Mouse (Mus musculus) neural tube, embryonic 14.5 days (tissue): ENCODE data around the gene Rab3d. TPM values are rescaled to one million over a fixed set of nuclear protein-coding genes. Genes with fewer than 3 reads are reported as not detected.

Experiments
- ATAC-seq: fragments of 200-750 bp; cut with Nextera tagmentation; 2 replicates; pipeline ENCODE4 v1.8.0; 2017; ENCODE audit warnings: low read depth, mild to moderate bottlenecking, moderate TSS enrichment, moderate library complexity
- H3K27ac ChIP-seq: fragments of 300-500 bp; sonication (generic); 2 replicates; pipeline ENCODE4 v1.5.1; 2014; ENCODE audit warnings: low read depth, mild to moderate bottlenecking, control low read depth, low read length, moderate library complexity, mixed read lengths
- H3K27me3 ChIP-seq: fragments of 300-500 bp; sonication (generic); 2 replicates; pipeline ENCODE4 v1.6.1; 2014; ENCODE audit warnings: low read length; ENCODE audit not compliant: control insufficient read depth, insufficient read depth
- H3K36me3 ChIP-seq: fragments of 300-500 bp; sonication (generic); 2 replicates; pipeline ENCODE4 v1.6.1; 2014; ENCODE audit warnings: low read length, mixed read lengths; ENCODE audit not compliant: control insufficient read depth, insufficient read depth
- H3K4me1 ChIP-seq: fragments of 300-500 bp; sonication (generic); 2 replicates; pipeline ENCODE4 v1.6.1; 2014; ENCODE audit warnings: low read length; ENCODE audit not compliant: control insufficient read depth, insufficient read depth
- H3K4me2 ChIP-seq: fragments of 300-500 bp; sonication (generic); 2 replicates; pipeline ENCODE4 v1.6.1; 2014; ENCODE audit warnings: mild to moderate bottlenecking, low read depth, low read length, control low read depth
- H3K4me3 ChIP-seq: fragments of 300-500 bp; sonication (generic); 2 replicates; pipeline ENCODE4 v1.5.1; 2014; ENCODE audit warnings: low read depth, low read length, control low read depth, mixed read lengths
- H3K9ac ChIP-seq: fragments of 300-500 bp; sonication (generic); replicated peaks from 2 replicates; pipeline ENCODE4 v1.6.1; 2014; ENCODE audit warnings: low read depth, mild to moderate bottlenecking, control low read depth, low read length, mixed read lengths
- H3K9me3 ChIP-seq: fragments of 300-500 bp; sonication (generic); 2 replicates; pipeline ENCODE4 v1.6.1; 2016; ENCODE audit warnings: low read length; ENCODE audit not compliant: control insufficient read depth
- WGBS: fragments of 180-500 bp; shearing (Covaris S2); extraction: QIAGEN DNeasy Blood & Tissue Kit; methylation state at CpG from one replicate; pipeline ENCODE4 v1.1.7; 2014; 5-methylcytosine and 5-hydroxymethylcytosine counted together
- polyA plus RNA-seq: library from polyadenylated mRNA; unstranded; fragments of >200 nt; fragmentation: Nextera tagmentation; extraction: Ambion mirVana; gene quantifications from 2 replicates; pipeline ENCODE4 v1.2.1, GENCODE M21; 2014

Rab3d gene
- polyA plus RNA-seq: 12.0 and 21.4 TPM in 2 replicates

DNA sequence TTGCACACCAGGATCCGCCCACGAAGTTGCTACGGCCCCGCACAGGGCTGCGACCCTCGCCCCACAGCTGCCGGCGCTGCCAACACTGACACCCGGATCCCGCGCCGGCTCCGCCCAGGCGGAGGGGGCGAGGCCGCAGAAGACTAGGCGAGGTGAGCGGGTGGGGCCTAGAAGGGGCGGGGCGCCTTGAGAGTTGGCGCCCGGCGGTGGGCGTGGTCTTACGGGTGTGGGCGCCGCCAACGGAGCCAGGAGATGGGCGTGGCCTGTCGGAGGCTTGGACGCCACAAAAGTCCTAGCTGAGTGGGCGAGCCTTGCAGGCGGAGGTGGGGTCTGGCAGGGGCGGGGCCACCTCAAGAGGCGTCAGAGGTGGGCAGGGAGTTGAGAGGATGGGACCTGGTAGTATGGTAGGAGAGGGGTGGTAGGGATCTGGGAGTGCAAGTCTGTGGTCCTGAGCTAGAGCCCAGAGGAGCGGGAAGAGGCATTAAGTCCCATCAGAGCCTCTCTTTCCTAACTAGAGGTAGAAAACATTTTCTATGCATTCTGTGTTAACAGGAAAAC lies at the start of gene Rab3d:
Rab3d (minus strand) TSS at position 158 of the 558 bp plus-strand sequence.
- H3K36me3 ChIP-seq: no peaks in the 10 kb centered on the region
- peak within 1 kb of the TSS; percentile 64 for H3K4me3 ChIP-seq
- H3K4me2 ChIP-seq: peak within 1 kb of the TSS; percentile 73
- peak within 1 kb of the TSS; percentile 57; the same call in 1 of the 2 replicates for H3K27ac ChIP-seq
- peak within 1 kb of the TSS; percentile 66 for H3K9ac ChIP-seq
- no peaks in the 10 kb centered on the region for H3K4me1 ChIP-seq
- under 1% methylated on average over 36 of the region's 36 CpGs for WGBS
- H3K9me3 ChIP-seq: no peaks in the 10 kb centered on the region
- peak; percentile 93 for ATAC-seq
- no peaks in the 10 kb centered on the region for H3K27me3 ChIP-seq

DNA sequence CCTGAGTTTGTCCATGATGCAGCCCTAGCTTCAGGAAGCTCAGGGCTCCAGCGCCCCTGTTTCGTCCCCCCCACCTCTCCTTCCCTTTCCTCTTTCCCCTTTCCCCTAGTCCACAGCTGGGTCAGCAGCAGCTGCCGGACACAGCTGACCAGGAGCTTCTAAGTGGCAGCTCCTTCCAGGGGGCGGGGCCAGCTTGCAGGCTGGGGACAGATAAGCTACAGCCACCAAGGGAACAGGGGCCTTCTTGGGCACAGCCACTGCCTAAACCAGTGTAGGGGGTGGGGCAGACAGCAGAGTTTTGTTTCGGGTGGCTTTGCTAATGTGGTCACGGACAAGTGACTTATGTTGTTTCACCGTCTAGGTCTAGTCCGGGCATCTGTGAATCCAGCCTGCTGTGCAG lies 45.4 kb upstream of the Rab3d start, which contains the start of gene Epor:
Epor (minus strand) TSS at position 90 of the 400 bp plus-strand sequence.
- Histone ChIP-seq H3K27me3 (peaks cover 33% of the 10 kb centered on the region), H3K4me3 (peak within 1 kb of the TSS; percentile 30), H3K4me2 (peak within 1 kb of the TSS; percentile 63), H3K36me3 (no peaks in the 10 kb centered on the region), H3K27ac (no peak within 1 kb of the TSS), H3K9ac (peak within 1 kb of the TSS; percentile 11), H3K4me1 (peaks cover 19% of the 10 kb centered on the region), H3K9me3 (no peaks in the 10 kb centered on the region)
- 21% methylated on average over 8 of the region's 8 CpGs for WGBS
- no peak for ATAC-seq

DNA sequence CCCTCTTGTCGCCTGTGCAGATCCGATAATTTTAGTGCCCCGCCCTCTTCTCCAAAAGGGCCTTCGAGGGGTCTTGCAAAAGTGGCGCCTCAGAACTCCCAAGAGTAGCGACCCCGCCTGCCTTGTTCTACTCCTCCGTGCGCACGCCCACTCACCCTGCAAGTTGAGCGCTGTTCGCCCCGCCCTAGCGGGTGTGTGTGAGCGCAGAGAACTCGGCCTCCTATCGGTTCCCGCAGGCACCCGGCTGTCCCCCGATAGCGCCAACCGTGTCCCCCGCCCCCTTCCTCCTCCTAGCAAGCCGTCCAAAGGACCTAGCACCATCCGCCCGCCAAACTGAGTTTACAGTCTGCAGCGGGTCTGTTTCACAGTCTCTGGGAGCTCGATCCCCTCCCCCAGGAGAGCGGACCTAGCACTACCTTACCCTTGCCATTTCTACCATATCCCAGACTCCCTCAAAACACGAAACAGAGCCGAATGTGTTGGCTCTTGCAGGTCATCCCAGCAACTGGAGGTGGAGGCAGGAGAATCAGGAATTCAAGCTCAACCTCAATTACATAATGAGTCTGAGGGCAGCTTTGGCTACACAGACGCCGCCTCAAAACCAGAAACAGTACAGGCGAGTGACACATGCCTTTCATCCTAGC lies 44.5 kb upstream of the Rab3d start:
- WGBS: 4% methylated on average over 34 of the region's 34 CpGs
- peak overlapping the region; percentile 30 for H3K4me3 ChIP-seq
- H3K9me3 ChIP-seq: no peaks in the 10 kb centered on the region
- H3K4me1 ChIP-seq: peaks cover 19% of the 10 kb centered on the region
- peak overlapping the region; percentile 11; the same call in 1 of the 2 replicates for H3K9ac ChIP-seq
- no peak overlapping the region for H3K27ac ChIP-seq
- peak overlapping the region; percentile 63 for H3K4me2 ChIP-seq
- peaks cover 33% of the 10 kb centered on the region for H3K27me3 ChIP-seq
- H3K36me3 ChIP-seq: no peaks in the 10 kb centered on the region
- peak; percentile 66 for ATAC-seq

DNA sequence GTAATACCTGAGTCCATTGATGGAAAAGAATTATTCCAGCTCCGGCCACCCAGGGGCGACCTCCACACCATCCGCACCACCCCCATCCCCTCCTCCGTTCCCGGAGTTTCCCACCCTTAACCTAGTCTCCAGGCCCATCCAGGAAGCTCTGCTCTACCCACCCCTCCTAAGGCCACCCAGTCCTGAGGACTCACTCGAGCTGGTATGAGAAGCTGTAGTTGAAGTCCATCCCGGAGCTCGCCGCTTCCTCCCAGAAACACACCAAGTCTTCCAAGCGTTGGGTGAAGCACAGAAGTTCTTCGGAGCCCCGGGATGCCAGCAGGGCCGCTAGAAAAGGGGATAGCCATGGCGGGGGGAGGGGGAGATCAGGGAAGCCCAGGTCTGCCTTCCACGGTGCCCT lies 44.0 kb upstream of the Rab3d start:
- H3K27me3 ChIP-seq: peaks cover 33% of the 10 kb centered on the region

DNA sequence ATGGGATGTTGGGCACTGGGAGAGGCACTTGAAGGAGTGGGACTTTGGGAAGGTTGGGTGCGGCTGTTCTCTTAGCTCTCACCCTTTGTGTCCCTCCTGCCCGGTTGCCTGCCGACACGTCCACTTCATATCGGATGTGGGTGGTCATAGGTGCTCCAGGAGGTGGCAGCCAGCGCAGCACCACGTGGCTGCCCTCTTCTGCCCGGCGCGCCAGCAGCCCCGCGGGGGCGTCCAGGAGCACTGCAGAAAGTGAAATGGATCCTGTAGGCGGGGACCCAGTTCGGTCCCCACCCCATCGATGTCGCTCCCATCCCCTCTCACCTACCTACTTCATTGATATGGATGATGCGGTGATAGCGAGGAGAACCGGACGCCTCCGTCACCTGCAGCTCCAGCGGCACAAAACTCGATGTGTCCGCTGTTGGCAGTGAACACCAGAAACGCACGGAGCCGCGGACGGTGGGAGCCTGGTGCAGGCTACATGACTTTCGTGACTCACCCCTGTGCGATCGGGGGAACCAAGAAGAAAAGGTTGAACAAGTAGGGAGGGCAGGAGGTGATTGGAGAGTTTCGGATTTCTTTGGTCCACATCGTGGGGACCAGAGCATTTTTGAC lies 43.5 kb upstream of the Rab3d start:
- H3K27ac ChIP-seq: no peak overlapping the region
- peaks cover 33% of the 10 kb centered on the region for H3K27me3 ChIP-seq
- peaks cover 19% of the 10 kb centered on the region for H3K4me1 ChIP-seq
- H3K4me2 ChIP-seq: peak overlapping the region; percentile 63
- H3K36me3 ChIP-seq: no peaks in the 10 kb centered on the region
- H3K4me3 ChIP-seq: peak overlapping the region; percentile 13; the same call in 1 of the 2 replicates
- H3K9ac ChIP-seq: no peak overlapping the region
- H3K9me3 ChIP-seq: no peaks in the 10 kb centered on the region
- WGBS: 1% methylated on average over 35 of the region's 35 CpGs
- no peak for ATAC-seq

More for the DNA sequence above, 44.0 kb upstream of the Rab3d start:
- H3K4me1 ChIP-seq: peaks cover 19% of the 10 kb centered on the region
- peak overlapping the region; percentile 30 for H3K4me3 ChIP-seq
- H3K4me2 ChIP-seq: peak overlapping the region; percentile 63
- WGBS: 2% methylated on average over 15 of the region's 15 CpGs
- no peak overlapping the region for H3K27ac ChIP-seq
- H3K9me3 ChIP-seq: no peaks in the 10 kb centered on the region
- peak overlapping the region; percentile 11; the same call in 1 of the 2 replicates for H3K9ac ChIP-seq
- ATAC-seq: peak; percentile 35; the same call in 1 of the 2 replicates
- H3K36me3 ChIP-seq: no peaks in the 10 kb centered on the region

- Histone ChIP-seq H3K9me3 (no peaks in the 10 kb centered on the region), H3K27ac (no peak overlapping the region), H3K9ac (no peak overlapping the region), H3K36me3 (no peaks in the 10 kb centered on the region), H3K4me1 (peaks cover 19% of the 10 kb centered on the region), H3K4me3 (no peak overlapping the region), H3K4me2 (no peak overlapping the region), H3K27me3 (peaks cover 33% of the 10 kb centered on the region)
- 9% methylated on average over 26 of the region's 26 CpGs for WGBS
- ATAC-seq: no peak
Observed at GRCm38 (mm10) chr9:21960558-21961208, 42.7 kb upstream of the Rab3d start.

DNA sequence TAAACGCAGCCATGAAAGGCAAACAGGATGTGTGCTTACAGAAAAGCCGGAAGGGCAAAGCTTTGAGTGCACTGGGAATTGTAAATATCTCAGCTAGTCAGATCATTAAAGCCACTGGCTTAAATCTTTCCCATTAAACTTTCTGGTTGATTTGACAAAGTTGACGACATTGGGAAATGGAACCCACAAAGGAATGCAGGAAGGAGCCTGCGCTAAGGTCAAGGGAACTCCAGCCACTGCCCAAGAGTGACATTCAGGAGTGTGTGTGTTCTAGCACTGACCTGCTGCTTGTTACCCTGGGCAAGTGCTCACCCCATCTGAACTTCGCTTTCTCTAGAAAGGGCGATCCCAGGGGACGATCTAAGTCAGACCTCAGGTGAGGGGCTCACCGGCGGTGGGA lies 42.1 kb upstream of the Rab3d start:
- Histone ChIP-seq H3K4me3 (no peak overlapping the region), H3K4me1 (peaks cover 19% of the 10 kb centered on the region), H3K27me3 (peaks cover 33% of the 10 kb centered on the region), H3K4me2 (no peak overlapping the region), H3K36me3 (no peaks in the 10 kb centered on the region), H3K9me3 (no peaks in the 10 kb centered on the region), H3K9ac (no peak overlapping the region), H3K27ac (no peak overlapping the region)
- no peak for ATAC-seq
- 50% methylated on average over 9 of the region's 9 CpGs for WGBS

- Histone ChIP-seq H3K27me3 (peaks cover 33% of the 10 kb centered on the region), H3K4me3 (no peak overlapping the region), H3K9me3 (no peaks in the 10 kb centered on the region), H3K4me1 (peaks cover 19% of the 10 kb centered on the region), H3K36me3 (no peaks in the 10 kb centered on the region), H3K9ac (no peak overlapping the region), H3K4me2 (no peak overlapping the region), H3K27ac (no peak overlapping the region)
- ATAC-seq: no peak
- 85% methylated on average over 7 of the region's 7 CpGs for WGBS
Observed at GRCm38 (mm10) chr9:21959244-21959643, 41.3 kb upstream of the Rab3d start.
